Mouse (Mus musculus) heart, postnatal 0 days (tissue): Measurements from ENCODE around the gene Mgat4b. TPM values are rescaled to one million over a fixed set of nuclear protein-coding genes. Genes with fewer than 3 reads are reported as not detected.
A peak's percentile ranks its signal among the peaks of the same experiment; 100 is the strongest.

Source experiments
- ATAC-seq: fragments of 200-750 bp; cut with Nextera tagmentation; 2 replicates; pipeline ENCODE4 v1.8.0; 2017; ENCODE audit warnings: low read depth, moderate number of reproducible peaks, moderate library complexity; ENCODE audit not compliant: insufficient read depth
- DNase-seq: peaks from one replicate; pipeline ENCODE4 v3.0.0-alpha.2; 2016; ENCODE audit warnings: low spot score
- H3K27ac ChIP-seq: fragments of 300-500 bp; sonication (generic); 2 replicates; pipeline ENCODE4 v1.5.1; 2014; ENCODE audit warnings: low read depth, mild to moderate bottlenecking
- H3K27me3 ChIP-seq: fragments of 300-500 bp; sonication (generic); 2 replicates; pipeline ENCODE4 v1.6.1; 2014; ENCODE audit warnings: low read length, mixed read lengths; ENCODE audit not compliant: control insufficient read depth, insufficient read depth
- H3K36me3 ChIP-seq: fragments of 300-500 bp; sonication (generic); replicated peaks from 2 replicates; pipeline ENCODE4 v1.6.1; 2014; ENCODE audit warnings: low read length, mixed read lengths; ENCODE audit not compliant: control insufficient read depth, insufficient read depth
- H3K4me1 ChIP-seq: fragments of 300-500 bp; sonication (generic); 2 replicates; pipeline ENCODE4 v1.6.1; 2014; ENCODE audit warnings: antibody characterized with exemption; ENCODE audit not compliant: control insufficient read depth, insufficient read depth
- H3K4me2 ChIP-seq: fragments of 300-500 bp; sonication (generic); 2 replicates; pipeline ENCODE4 v1.6.1; 2014; ENCODE audit warnings: low read depth, mild to moderate bottlenecking, low read length, moderate library complexity
- H3K4me3 ChIP-seq: fragments of 300-500 bp; sonication (generic); 2 replicates; pipeline ENCODE4 v1.5.1; 2014; ENCODE audit warnings: low read depth, low read length
- H3K9ac ChIP-seq: fragments of 300-500 bp; sonication (generic); replicated peaks from 2 replicates; pipeline ENCODE4 v1.6.1; 2014; ENCODE audit warnings: low read depth, low read length, mixed read lengths
- H3K9me3 ChIP-seq: fragments of 300-500 bp; sonication (generic); replicated peaks from 2 replicates; pipeline ENCODE4 v1.6.1; 2016; ENCODE audit warnings: low read length; ENCODE audit not compliant: control insufficient read depth
- CTCF ChIP-seq: IDR thresholded peaks from 2 replicates; pipeline ENCODE4 v1.5.1; 2016; ENCODE audit warnings: antibody characterized with exemption, control low read depth, low read depth
- EP300 ChIP-seq: IDR thresholded peaks from 2 replicates; pipeline ENCODE4 v1.6.1; 2016; ENCODE audit warnings: antibody characterized with exemption, low read depth
- WGBS: fragments of 180-500 bp; shearing (Covaris S2); extraction: QIAGEN DNeasy Blood & Tissue Kit; methylation state at CpG from one replicate; pipeline ENCODE4 v1.1.7; 2014; 5-methylcytosine and 5-hydroxymethylcytosine counted together
- polyA plus RNA-seq: library from polyadenylated mRNA; unstranded; fragments of >200 nt; fragmentation: Nextera tagmentation; extraction: Ambion mirVana; gene quantifications from 2 replicates; pipeline ENCODE4 v1.2.1, GENCODE M21; 2015
- total RNA-seq: library from RNA; depleted of rRNA; stranded (reverse); fragments of >200 nt; gene quantifications from 2 replicates; pipeline ENCODE4 v1.2.3, GENCODE M21; 2014; ENCODE audit warnings: low replicate concordance

Mgat4b gene
- total and polyA plus RNA-seq, 2 experiments from 2014 or later: 39.6 to 69.2 TPM

DNA sequence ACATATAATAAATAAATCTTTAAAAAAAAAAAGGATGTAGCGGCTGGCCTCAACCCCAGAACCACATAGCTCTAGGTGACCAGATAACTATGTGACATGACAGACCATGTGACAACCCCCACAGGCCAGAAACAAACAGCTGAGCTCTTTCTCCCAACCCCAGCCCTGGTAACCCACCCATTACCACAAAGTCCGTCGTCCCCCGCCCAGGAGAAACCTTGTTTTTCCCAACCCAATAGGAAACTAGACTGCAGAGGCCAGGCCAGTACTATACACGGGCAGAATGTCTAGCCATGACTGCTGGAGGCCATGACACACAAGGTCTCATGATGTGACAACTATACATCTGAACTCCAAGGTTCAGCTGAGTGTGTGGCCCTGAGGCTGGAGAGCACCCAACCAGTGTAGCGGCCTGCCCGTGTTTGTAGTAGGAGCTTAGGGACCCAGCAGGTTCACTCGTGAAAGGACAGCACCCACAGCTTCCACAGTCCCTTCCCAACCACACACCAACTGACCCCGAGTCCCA lies 7.3 kb upstream of the Mgat4b start:
- peaks cover 97% of the 10 kb centered on the region for H3K36me3 ChIP-seq
- no peaks in the 10 kb centered on the region for H3K27me3 ChIP-seq
- H3K27ac ChIP-seq: no peak overlapping the region
- H3K4me3 ChIP-seq: no peak overlapping the region
- TF ChIP-seq CTCF: no peak
- no peak overlapping the region for H3K4me2 ChIP-seq
- no peak for DNase-seq
- no peaks in the 10 kb centered on the region for H3K9me3 ChIP-seq
- 85% methylated on average over 9 of the region's 9 CpGs for WGBS
- ATAC-seq: no peak
- H3K4me1 ChIP-seq: peaks cover 12% of the 10 kb centered on the region; the same call in 1 of the 2 replicates
- no peak overlapping the region for H3K9ac ChIP-seq

GRCm38 (mm10) chr11:50205434-50205833 lies 5.3 kb upstream of the Mgat4b start:
- no peak for DNase-seq

GRCm38 (mm10) chr11:50206037-50206436 lies 4.7 kb upstream of the Mgat4b start:
- H3K9ac ChIP-seq: no peak overlapping the region
- WGBS: 79% methylated on average over 2 of the region's 2 CpGs
- no peak overlapping the region for H3K4me2 ChIP-seq
- H3K27ac ChIP-seq: no peak overlapping the region
- ATAC-seq: no peak
- no peak overlapping the region for H3K4me3 ChIP-seq
- H3K9me3 ChIP-seq: no peaks in the 10 kb centered on the region
- H3K27me3 ChIP-seq: no peaks in the 10 kb centered on the region
- peaks cover 21% of the 10 kb centered on the region for H3K4me1 ChIP-seq
- no peak for DNase-seq
- TF ChIP-seq CTCF (no peak), EP300 (no peak)
- peaks cover 72% of the 10 kb centered on the region for H3K36me3 ChIP-seq

More at GRCm38 (mm10) chr11:50205434-50205833, 5.3 kb upstream of the Mgat4b start:
- Histone ChIP-seq H3K4me3 (no peak overlapping the region), H3K9ac (no peak overlapping the region), H3K36me3 (peaks cover 78% of the 10 kb centered on the region), H3K4me1 (peaks cover 19% of the 10 kb centered on the region), H3K9me3 (no peaks in the 10 kb centered on the region), H3K4me2 (no peak overlapping the region), H3K27me3 (no peaks in the 10 kb centered on the region), H3K27ac (no peak overlapping the region)
- ATAC-seq: no peak
- 56% methylated on average over 3 of the region's 3 CpGs for WGBS
- TF ChIP-seq EP300 (no peak), CTCF (no peak)

GRCm38 (mm10) chr11:50207344-50207743 lies 3.3 kb upstream of the Mgat4b start:
- Histone ChIP-seq H3K4me2 (no peak overlapping the region), H3K36me3 (peaks cover 59% of the 10 kb centered on the region), H3K9me3 (no peaks in the 10 kb centered on the region), H3K9ac (no peak overlapping the region), H3K27me3 (no peaks in the 10 kb centered on the region), H3K27ac (no peak overlapping the region), H3K4me1 (peaks cover 34% of the 10 kb centered on the region), H3K4me3 (no peak overlapping the region)
- WGBS: 94% methylated on average over 14 of the region's 14 CpGs
- ATAC-seq (no peak), DNase-seq (no peak)
- TF ChIP-seq CTCF (no peak), EP300 (no peak)

- no peak overlapping the region for H3K4me3 ChIP-seq
- peaks cover 40% of the 10 kb centered on the region for H3K4me1 ChIP-seq
- WGBS: 86% methylated on average over 5 of the region's 5 CpGs
- no peaks in the 10 kb centered on the region for H3K27me3 ChIP-seq
- TF ChIP-seq CTCF (no peak), EP300 (no peak)
- no peak overlapping the region for H3K9ac ChIP-seq
- peaks cover 52% of the 10 kb centered on the region for H3K36me3 ChIP-seq
- DNase-seq (no peak), ATAC-seq (no peak)
- H3K9me3 ChIP-seq: no peaks in the 10 kb centered on the region
- no peak overlapping the region for H3K27ac ChIP-seq
- no peak overlapping the region for H3K4me2 ChIP-seq
Observed at GRCm38 (mm10) chr11:50208039-50208438, 2.7 kb upstream of the Mgat4b start.

- peak overlapping the region; percentile 100 for H3K4me3 ChIP-seq
- peak; percentile 92 for ATAC-seq
- H3K9ac ChIP-seq: peak overlapping the region; percentile 99
- peak overlapping the region; percentile 69 for H3K4me2 ChIP-seq
- H3K27me3 ChIP-seq: no peaks in the 10 kb centered on the region
- peaks cover 50% of the 10 kb centered on the region for H3K4me1 ChIP-seq
- TF ChIP-seq CTCF (no peak), EP300 (no peak)
- peak; percentile 96 for DNase-seq
- under 1% methylated on average over 24 of the region's 24 CpGs for WGBS
- H3K9me3 ChIP-seq: no peaks in the 10 kb centered on the region
- H3K27ac ChIP-seq: peak overlapping the region; percentile 100
- peaks cover 31% of the 10 kb centered on the region for H3K36me3 ChIP-seq
Observed at GRCm38 (mm10) chr11:50210101-50210504, 587 bp upstream of the Mgat4b start.
